Mouse (Mus musculus) urinary bladder, postnatal 36 days (tissue): ENCODE measurements around the gene Zfp174.

Experiments used
- DNase-seq, 2 experiments: peaks; one replicate each; pipeline ENCODE4 v3.0.0; 2022; ENCODE audit warnings: low spot score in 2 of 2, mixed read lengths in 1 of 2

Zfp174 gene

DNA sequence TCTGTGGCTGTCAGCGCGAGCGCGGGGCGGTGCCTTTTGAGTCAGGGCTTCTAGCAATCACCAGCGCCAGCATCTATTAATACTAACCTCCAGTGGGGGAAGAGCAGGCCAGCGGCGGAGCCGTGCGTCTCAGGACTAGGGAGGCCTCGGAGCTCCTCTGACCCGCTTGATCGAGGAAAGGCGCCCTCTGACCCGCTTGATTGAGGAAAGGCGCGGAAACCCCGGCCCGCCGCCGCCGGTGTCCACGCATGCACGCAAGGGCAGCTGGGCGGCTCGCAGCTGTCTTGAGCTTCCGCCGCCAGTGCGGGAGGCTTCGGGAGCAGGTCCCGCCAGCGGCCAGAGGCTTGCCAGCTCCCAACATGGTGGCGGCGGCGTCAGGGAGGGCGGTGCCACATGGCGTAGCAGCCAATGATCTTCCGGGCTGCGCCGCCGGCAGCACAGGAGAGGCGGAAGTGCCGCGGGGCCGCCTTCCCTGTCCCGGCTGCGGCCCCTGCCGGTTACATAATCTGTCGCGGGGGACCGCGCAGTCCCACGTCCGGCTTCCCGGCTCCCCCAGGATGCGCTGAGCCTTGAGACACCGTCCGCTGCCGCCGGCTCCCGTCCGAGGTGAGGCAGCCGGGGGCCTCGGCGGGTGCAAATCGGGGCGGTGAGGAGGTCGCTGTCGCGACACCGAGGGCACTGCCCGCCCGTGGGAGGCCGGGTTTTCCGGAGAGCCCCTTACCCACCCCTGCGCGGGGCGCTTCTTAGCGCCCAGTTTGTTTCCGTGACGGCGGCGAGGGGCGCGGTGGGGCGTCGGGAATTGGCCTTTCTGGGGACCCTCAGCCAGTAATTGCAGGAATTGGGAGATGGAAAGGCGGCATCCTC, 37.4 kb downstream of the Zfp174 start, which contains the start of the genes Zfp597 and Gm20695:
TSS of gene Zfp597 (minus strand) at position 361 of the 864 bp plus-strand sequence.
TSS of gene Gm20695 (plus strand) at position 448 of the 864 bp plus-strand sequence.
- peak; percentile 91 to 94 for DNase-seq

DNA sequence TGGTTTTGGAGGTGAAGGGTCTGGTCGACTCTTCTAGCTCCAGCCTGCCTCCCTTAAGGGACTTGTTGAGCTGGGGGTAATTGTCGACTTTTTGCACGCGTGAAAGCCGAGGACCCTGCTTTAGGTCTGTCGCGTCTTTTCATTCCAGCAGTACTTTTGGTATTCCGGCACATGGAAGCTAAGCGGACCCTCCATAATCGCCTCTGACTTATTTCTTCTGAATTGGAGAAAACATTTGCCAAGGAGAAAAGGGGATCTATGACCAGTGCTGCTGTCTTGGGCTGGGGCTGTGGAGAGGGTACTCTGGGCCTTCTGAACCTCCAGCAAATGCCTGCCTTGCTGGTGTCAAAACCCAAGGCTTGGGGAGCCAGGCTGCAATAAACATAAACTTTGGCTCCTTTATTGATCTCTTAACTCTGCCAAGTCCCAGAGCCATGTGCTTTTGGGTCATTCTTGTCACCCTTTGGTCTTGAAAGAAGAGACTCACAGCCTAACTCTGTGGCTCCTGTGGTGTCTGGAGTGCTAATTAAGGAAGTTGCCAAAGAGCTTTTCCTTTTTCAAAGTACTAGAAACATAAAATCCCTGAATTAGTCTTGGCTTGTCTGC, 38.1 kb downstream of the Zfp174 start:
- DNase-seq: no peak

DNA sequence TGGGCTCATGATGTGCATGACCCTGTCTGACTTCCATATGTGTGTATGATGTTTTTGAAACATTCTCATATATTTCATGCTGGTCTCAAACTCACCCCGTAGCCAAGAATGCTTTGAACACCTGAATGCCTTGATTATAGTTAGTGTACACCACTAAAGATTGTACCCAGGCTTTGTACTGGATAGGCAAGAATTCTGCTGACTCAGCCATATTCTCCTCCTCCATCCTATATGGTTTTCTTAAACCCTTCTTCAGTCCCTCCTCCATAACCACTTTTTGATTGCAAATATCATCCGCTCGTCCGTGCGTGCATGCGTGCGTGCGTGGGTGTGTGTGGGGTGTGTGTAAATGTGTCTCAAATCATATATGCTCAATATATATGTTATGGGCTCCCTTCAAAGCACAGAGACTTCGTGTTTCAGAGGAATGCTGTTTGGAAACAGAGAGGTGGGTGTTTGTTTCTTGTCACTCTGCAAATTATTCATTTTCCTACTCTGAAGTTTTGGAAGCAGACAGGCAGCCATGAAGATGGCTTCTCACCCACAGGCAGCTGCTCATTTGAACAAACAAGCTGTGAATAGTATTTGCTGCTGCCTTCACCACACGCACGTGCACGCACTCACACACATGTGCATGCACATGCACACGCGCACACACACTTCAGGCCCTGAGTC, 44.7 kb downstream of the Zfp174 start:
- no peak for DNase-seq

DNA sequence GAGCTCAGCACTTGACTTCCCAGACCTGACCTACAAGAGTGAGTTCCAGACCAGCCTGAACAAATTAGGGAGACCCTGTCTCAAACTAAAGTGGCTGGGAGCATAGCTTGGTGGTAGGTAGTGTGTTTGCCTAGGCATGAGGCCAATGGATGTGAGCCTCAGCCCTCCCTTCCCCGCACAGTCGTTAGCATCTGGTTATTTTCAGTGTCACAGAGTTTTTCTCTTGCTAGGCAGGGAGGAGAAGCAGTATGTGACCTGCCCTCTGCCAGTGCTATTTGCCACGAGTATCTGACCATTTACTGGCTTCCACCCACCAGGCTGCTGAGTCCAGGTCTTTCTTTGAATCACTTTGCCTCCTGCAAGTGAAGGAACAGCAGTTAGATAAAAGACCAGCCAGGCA, 46.7 kb downstream of the Zfp174 start:
- no peak for DNase-seq

DNA sequence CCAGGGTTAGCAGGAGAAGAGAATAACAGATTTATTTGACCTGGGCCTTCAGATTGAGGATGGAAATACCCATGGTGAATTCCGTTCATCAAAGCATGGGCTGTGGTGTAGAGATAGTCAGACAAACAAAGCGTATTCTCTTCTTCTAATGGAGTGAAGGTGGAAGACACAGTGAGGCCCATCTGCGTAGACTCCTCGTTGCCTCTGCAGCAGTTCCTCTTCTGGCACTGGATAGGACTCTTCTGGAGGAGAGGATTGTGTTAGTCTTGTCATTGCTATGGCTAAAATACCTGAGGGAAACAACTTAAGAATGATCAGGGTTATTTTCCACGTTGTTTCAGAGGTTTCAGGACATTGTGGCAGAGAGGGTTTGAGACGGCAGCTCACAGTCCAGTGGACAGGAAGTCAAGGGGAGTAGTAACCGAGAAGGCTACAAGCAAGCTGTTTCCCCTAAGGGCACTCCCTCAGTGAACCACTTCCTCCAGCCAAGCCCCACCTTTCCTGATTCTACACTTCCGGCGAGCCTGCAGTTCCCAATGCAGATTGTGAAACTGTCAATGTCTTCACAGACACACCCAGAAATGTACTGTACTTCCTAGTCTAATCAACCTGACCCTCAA, 48.2 kb downstream of the Zfp174 start:
- peak; percentile 14 to 52 for DNase-seq

DNA sequence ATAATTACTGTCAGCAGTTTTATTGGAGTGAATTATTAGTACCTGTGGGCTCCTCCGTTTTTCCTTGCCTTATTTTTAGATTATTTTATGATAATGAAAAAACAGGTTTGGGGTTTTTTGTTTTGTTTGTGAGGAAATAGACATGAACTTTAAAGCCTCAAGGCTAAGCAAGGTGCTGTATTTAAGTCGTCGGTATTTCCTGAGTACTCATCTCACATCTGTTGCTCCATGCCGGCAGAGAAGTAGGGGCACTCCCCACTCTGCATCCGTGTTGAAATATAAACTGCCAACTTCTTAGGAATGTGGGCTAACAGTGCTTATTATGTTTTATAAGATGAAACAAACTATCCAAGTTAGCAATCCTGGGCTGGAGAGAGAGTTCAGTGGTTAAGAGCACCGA, 49.0 kb downstream of the Zfp174 start:
- no peak for DNase-seq

DNA sequence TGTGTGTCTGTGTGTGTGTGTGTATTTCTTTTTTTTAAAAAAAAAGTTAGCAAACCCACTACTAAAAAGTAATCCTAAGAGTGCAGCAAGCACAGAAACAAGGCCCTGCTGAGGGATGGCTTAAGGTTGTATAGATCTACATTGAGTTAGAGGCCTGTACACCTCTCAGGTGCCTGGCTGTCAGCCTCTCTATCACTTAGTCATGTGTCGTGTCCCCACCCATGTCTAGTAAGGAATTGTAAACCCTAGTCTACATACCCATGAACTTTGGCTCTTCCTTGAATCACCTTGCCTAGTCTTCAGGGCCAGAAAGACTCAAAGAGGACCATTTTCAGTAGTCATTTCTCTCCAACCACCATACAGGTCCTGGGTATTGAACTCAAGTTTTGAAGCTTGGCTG, 49.5 kb downstream of the Zfp174 start:
- no peak for DNase-seq

DNA sequence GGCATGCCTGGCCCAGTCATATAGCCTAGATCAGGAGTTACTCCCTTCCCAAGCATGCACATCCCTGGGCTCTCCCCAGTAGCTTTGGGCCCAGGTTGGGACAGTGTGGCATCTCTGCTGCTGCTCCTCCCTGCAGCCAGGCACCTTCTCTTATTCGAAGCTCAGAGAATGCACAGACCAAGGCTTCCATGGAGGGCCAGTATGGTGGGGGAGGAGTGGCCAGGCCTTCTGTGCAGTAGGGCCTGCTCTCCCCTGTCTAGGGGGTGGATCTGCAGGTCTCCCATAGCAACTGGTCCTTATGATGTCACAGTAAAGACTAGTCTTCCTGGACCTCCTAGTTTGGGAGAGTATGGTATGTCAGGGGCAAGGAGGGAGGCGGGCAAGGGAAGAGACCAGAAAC, 60.4 kb downstream of the Zfp174 start:
- DNase-seq: no peak
